Mouse (Mus musculus) testis, adult 2 months (tissue): ENCODE data around the gene Tnrc6c. TPM values are rescaled to one million over a fixed set of nuclear protein-coding genes. Genes with fewer than 3 reads are reported as not detected.

ENCODE experiments used
- H3K27ac ChIP-seq: fragments of 200-500 bp; 2 replicates; pipeline ENCODE4 v1.5.1; 2012; ENCODE audit warnings: low read depth, low read length; ENCODE audit not compliant: control insufficient read depth, insufficient read depth
- H3K27me3 ChIP-seq: fragments of 200-500 bp; 2 replicates; pipeline ENCODE4 v1.6.1; 2012; ENCODE audit warnings: mild to moderate bottlenecking, low read length, moderate library complexity; ENCODE audit not compliant: control insufficient read depth, insufficient read depth
- H3K36me3 ChIP-seq: fragments of 200-500 bp; 2 replicates; pipeline ENCODE4 v1.6.1; 2012; ENCODE audit warnings: mild to moderate bottlenecking, low read length; ENCODE audit not compliant: control insufficient read depth, insufficient read depth
- H3K4me1 ChIP-seq: fragments of 200-500 bp; 2 replicates; pipeline ENCODE4 v1.6.1; 2012; ENCODE audit warnings: low read length; ENCODE audit not compliant: control insufficient read depth, insufficient read depth
- H3K4me3 ChIP-seq: fragments of 200-500 bp; 2 replicates; pipeline ENCODE4 v1.5.1; 2012; ENCODE audit warnings: low read depth, mild to moderate bottlenecking, low read length, moderate library complexity, mixed read lengths; ENCODE audit not compliant: control insufficient read depth
- CTCF ChIP-seq: fragments of 200-500 bp; IDR thresholded peaks from 2 replicates; pipeline ENCODE4 v1.5.1; 2012; ENCODE audit warnings: low read depth, mild to moderate bottlenecking, inconsistent platforms, low read length, moderate library complexity; ENCODE audit not compliant: control insufficient read depth, insufficient read depth, insufficient replicate concordance
- POLR2A ChIP-seq: fragments of 200-500 bp; IDR thresholded peaks from 2 replicates; pipeline ENCODE4 v1.6.1; 2012; ENCODE audit warnings: low read depth, mild to moderate bottlenecking, inconsistent platforms, low read length, moderate library complexity; ENCODE audit not compliant: control insufficient read depth
- polyA plus RNA-seq: library from polyadenylated mRNA; depleted of rRNA; stranded (reverse); fragments of >200 nt; gene quantifications from 2 replicates; pipeline ENCODE4 v1.2.3, GENCODE M21; 2012; rRNA removed

Gene Tnrc6c
- 25.4 and 28.0 TPM in 2 replicates for polyA plus RNA-seq

DNA sequence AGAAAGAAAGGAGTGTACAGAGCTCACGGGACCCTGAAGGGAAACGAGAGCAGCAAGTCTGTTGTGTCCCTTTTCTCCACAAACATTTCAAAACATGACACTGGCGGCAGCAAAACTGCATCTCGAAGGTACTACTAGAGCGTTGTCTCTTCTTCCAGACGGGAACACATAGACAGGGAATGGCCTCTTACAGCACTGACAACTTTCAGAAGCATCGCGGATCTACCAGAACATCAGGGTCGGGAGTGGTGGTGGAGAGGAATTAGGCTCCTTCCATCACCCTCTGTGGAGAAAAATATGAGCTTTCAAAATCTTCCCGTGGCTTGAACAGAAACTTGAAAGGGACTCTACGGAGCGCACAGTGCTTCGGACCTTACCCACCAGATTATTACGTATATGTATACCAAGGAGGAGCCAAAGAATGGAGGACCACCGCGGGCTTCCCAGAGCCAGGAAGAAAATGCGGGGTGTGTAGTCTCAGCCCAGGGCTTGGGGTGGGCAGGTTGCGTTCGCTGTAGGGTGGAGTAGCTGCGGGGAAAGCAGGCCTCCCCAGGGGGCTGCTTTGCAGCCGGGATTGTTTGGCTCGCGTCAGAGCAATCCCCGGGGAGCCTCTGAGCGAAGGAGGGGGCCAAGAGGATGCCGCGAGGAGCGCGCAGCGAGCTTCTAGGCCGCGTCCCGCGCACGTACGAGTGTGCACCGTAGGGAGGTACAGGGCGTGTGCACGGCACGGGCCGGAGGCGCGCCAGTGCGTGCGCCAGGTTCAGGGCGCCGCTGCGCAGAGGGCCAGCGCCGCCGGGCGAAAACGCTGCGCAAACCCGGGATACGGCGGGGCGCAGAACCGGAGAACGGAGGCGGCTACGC lies at the start of gene Tnrc6c:
TSS of gene Tnrc6c (plus strand) at position 799 of the 861 bp plus-strand sequence.
- Histone ChIP-seq H3K27ac (peak within 1 kb of the TSS; percentile 93), H3K4me3 (peak within 1 kb of the TSS; percentile 93), H3K36me3 (no peaks in the 10 kb centered on the region), H3K27me3 (no peaks in the 10 kb centered on the region), H3K4me1 (peaks cover 10% of the 10 kb centered on the region)
- TF ChIP-seq CTCF (no peak), POLR2A (no peak)

GRCm38 (mm10) chr11:117606137-117606536 lies 48.0 kb upstream of the Tnrc6c start:
- Histone ChIP-seq H3K36me3 (no peaks in the 10 kb centered on the region), H3K4me1 (peaks cover 7% of the 10 kb centered on the region), H3K4me3 (no peak overlapping the region), H3K27ac (no peak overlapping the region), H3K27me3 (no peaks in the 10 kb centered on the region)
- TF ChIP-seq CTCF (no peak), POLR2A (no peak)

GRCm38 (mm10) chr11:117606605-117607203 lies 47.4 kb upstream of the Tnrc6c start:
- no peak for TF ChIP-seq CTCF
- TF ChIP-seq POLR2A: no peak
- Histone ChIP-seq H3K4me1 (peaks cover 7% of the 10 kb centered on the region), H3K4me3 (no peak overlapping the region), H3K27me3 (no peaks in the 10 kb centered on the region), H3K36me3 (no peaks in the 10 kb centered on the region), H3K27ac (no peak overlapping the region)

- Histone ChIP-seq H3K27me3 (no peaks in the 10 kb centered on the region), H3K36me3 (no peaks in the 10 kb centered on the region), H3K27ac (no peak overlapping the region), H3K4me1 (peaks cover 10% of the 10 kb centered on the region), H3K4me3 (no peak overlapping the region)
- TF ChIP-seq CTCF (no peak), POLR2A (no peak)
Observed at GRCm38 (mm10) chr11:117608141-117608789, 45.8 kb upstream of the Tnrc6c start.

DNA sequence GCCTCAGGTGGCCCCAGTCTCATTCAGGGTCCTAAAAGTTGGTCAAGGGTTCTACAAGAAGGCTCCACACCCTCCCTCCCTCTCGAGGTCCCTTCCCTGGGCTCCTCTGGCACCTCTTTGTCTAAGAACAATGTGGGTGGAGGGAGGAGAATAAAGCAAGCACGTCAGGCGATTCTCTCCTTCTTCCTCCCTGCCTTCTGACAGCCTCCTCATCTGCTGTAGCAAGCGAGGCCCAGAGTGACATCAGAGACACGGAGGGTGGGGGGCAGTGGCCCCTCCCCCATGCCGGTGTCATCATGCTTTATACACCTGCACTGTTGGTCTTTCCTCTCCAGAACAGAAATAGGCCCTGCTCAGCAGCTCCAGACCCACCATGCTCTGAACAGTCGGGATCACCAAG lies 45.1 kb upstream of the Tnrc6c start:
- no peak for TF ChIP-seq POLR2A
- no peak for TF ChIP-seq CTCF
- Histone ChIP-seq H3K36me3 (no peaks in the 10 kb centered on the region), H3K27ac (no peak overlapping the region), H3K4me3 (no peak overlapping the region), H3K27me3 (no peaks in the 10 kb centered on the region), H3K4me1 (peaks cover 10% of the 10 kb centered on the region)

- no peak for TF ChIP-seq POLR2A
- TF ChIP-seq CTCF: no peak
- Histone ChIP-seq H3K27ac (no peak overlapping the region), H3K27me3 (no peaks in the 10 kb centered on the region), H3K4me1 (peaks cover 10% of the 10 kb centered on the region), H3K4me3 (no peak overlapping the region), H3K36me3 (no peaks in the 10 kb centered on the region)
Observed at GRCm38 (mm10) chr11:117610589-117610988, 43.5 kb upstream of the Tnrc6c start.

GRCm38 (mm10) chr11:117611068-117611467 lies 43.0 kb upstream of the Tnrc6c start:
- Histone ChIP-seq H3K4me3 (peak overlapping the region; percentile 5; the same call in 1 of the 2 replicates), H3K36me3 (no peaks in the 10 kb centered on the region), H3K27ac (no peak overlapping the region), H3K4me1 (peaks cover 7% of the 10 kb centered on the region), H3K27me3 (no peaks in the 10 kb centered on the region)
- TF ChIP-seq CTCF: no peak
- no peak for TF ChIP-seq POLR2A
